Mouse (Mus musculus) small intestine, adult 2 months (tissue): Measurements from ENCODE around the gene Samhd1. TPM values are rescaled to one million over a fixed set of nuclear protein-coding genes. Genes with fewer than 3 reads are reported as not detected.

Experiments used
- H3K27ac ChIP-seq: fragments of 200-500 bp; 2 replicates; pipeline ENCODE4 v1.5.1; 2012; ENCODE audit warnings: low read depth, low read length, control low read depth, inconsistent platforms; ENCODE audit not compliant: insufficient read depth
- H3K27me3 ChIP-seq: fragments of 200-500 bp; 2 replicates; pipeline ENCODE4 v1.6.1; 2012; ENCODE audit warnings: mild to moderate bottlenecking, moderate library complexity, low read length, inconsistent platforms; ENCODE audit not compliant: control insufficient read depth, insufficient read depth
- H3K36me3 ChIP-seq: fragments of 200-500 bp; 2 replicates; pipeline ENCODE4 v1.6.1; 2012; ENCODE audit warnings: mild to moderate bottlenecking, low read length, control low read depth, inconsistent platforms; ENCODE audit not compliant: control insufficient read depth, insufficient read depth
- H3K4me1 ChIP-seq: fragments of 200-500 bp; 2 replicates; pipeline ENCODE4 v1.6.1; 2012; ENCODE audit warnings: low read length, inconsistent platforms, mixed read lengths; ENCODE audit not compliant: control insufficient read depth, insufficient read depth, insufficient read length
- H3K4me3 ChIP-seq: fragments of 200-500 bp; 2 replicates; pipeline ENCODE4 v1.5.1; 2012; ENCODE audit warnings: low read depth, mild to moderate bottlenecking, control low read depth, inconsistent platforms, low read length, moderate library complexity
- CTCF ChIP-seq: fragments of 200-500 bp; IDR thresholded peaks from 2 replicates; pipeline ENCODE4 v1.5.1; 2012; ENCODE audit warnings: low read depth, mild to moderate bottlenecking, control low read depth, inconsistent platforms, low read length, moderate library complexity, mixed read lengths; ENCODE audit not compliant: insufficient replicate concordance, insufficient read length; ENCODE audit errors: extremely low read depth
- POLR2A ChIP-seq: fragments of 200-500 bp; IDR thresholded peaks from 2 replicates; pipeline ENCODE4 v1.6.1; 2012; ENCODE audit warnings: low read depth, mild to moderate bottlenecking, control low read depth, inconsistent platforms, low read length, moderate library complexity
- WGBS: fragments of 180-500 bp; shearing (Covaris S2); methylation state at CpG from one replicate; pipeline ENCODE4 v1.1.7; 2018; 5-methylcytosine and 5-hydroxymethylcytosine counted together
- polyA plus RNA-seq: library from polyadenylated mRNA; depleted of rRNA; stranded (reverse); fragments of >200 nt; gene quantifications from 2 replicates; pipeline ENCODE4 v1.2.3, GENCODE M21; 2012

Samhd1 gene
- polyA plus RNA-seq, 1 experiment, result 47.7 TPM

GRCm38 (mm10) chr2:157058342-157058998, 76.6 kb downstream of the Samhd1 start:
- H3K4me1 ChIP-seq, result peaks cover 13% of the 10 kb centered on the region
- peak overlapping the region; percentile 41 for H3K4me3 ChIP-seq
- TF ChIP-seq CTCF, result no peak
- TF ChIP-seq POLR2A, result no peak
- WGBS, result 22% methylated on average over 18 of the region's 18 CpGs
- peaks cover 1% of the 10 kb centered on the region; the same call in 1 of the 2 replicates for H3K36me3 ChIP-seq
- H3K27ac ChIP-seq, result peak overlapping the region; percentile 65; the same call in 1 of the 2 replicates
- H3K27me3 ChIP-seq, result no peaks in the 10 kb centered on the region

GRCm38 (mm10) chr2:157057758-157058157, 77.3 kb downstream of the Samhd1 start:
- WGBS, result 82% methylated on average over 4 of the region's 4 CpGs
- H3K27me3 ChIP-seq, result no peaks in the 10 kb centered on the region
- peaks cover 10% of the 10 kb centered on the region for H3K4me1 ChIP-seq
- peaks cover 1% of the 10 kb centered on the region; the same call in 1 of the 2 replicates for H3K36me3 ChIP-seq
- no peak overlapping the region for H3K27ac ChIP-seq
- TF ChIP-seq CTCF (no peak), POLR2A (no peak)
- H3K4me3 ChIP-seq, result no peak overlapping the region

GRCm38 (mm10) chr2:157057186-157057585, 77.9 kb downstream of the Samhd1 start:
- H3K4me1 ChIP-seq, result peaks cover 10% of the 10 kb centered on the region
- peaks cover 1% of the 10 kb centered on the region; the same call in 1 of the 2 replicates for H3K36me3 ChIP-seq
- WGBS, result 89% methylated on average over 3 of the region's 3 CpGs
- H3K27ac ChIP-seq, result no peak overlapping the region
- no peak for TF ChIP-seq CTCF
- TF ChIP-seq POLR2A, result no peak
- no peak overlapping the region for H3K4me3 ChIP-seq
- H3K27me3 ChIP-seq, result no peaks in the 10 kb centered on the region

GRCm38 (mm10) chr2:157055721-157056120, 79.3 kb downstream of the Samhd1 start:
- 93% methylated on average over 6 of the region's 6 CpGs for WGBS
- TF ChIP-seq POLR2A (no peak), CTCF (no peak)

GRCm38 (mm10) chr2:157054816-157055215, 80.2 kb downstream of the Samhd1 start:
- Histone ChIP-seq H3K36me3 (peaks cover 1% of the 10 kb centered on the region; the same call in 1 of the 2 replicates), H3K4me1 (peaks cover 10% of the 10 kb centered on the region), H3K27me3 (no peaks in the 10 kb centered on the region), H3K4me3 (no peak overlapping the region), H3K27ac (no peak overlapping the region)
- no peak for TF ChIP-seq CTCF
- no peak for TF ChIP-seq POLR2A
- 75% methylated on average over 5 of the region's 5 CpGs for WGBS

More at GRCm38 (mm10) chr2:157055721-157056120, 79.3 kb downstream of the Samhd1 start:
- no peaks in the 10 kb centered on the region for H3K27me3 ChIP-seq
- no peak overlapping the region for H3K4me3 ChIP-seq
- H3K4me1 ChIP-seq, result peaks cover 10% of the 10 kb centered on the region
- peaks cover 1% of the 10 kb centered on the region; the same call in 1 of the 2 replicates for H3K36me3 ChIP-seq
- H3K27ac ChIP-seq, result no peak overlapping the region

GRCm38 (mm10) chr2:157054297-157054696, 80.8 kb downstream of the Samhd1 start:
- Histone ChIP-seq H3K36me3 (no peaks in the 10 kb centered on the region), H3K27ac (no peak overlapping the region), H3K4me1 (peaks cover 9% of the 10 kb centered on the region), H3K4me3 (no peak overlapping the region), H3K27me3 (no peaks in the 10 kb centered on the region)
- TF ChIP-seq POLR2A (no peak), CTCF (no peak)
- 87% methylated on average over 8 of the region's 8 CpGs for WGBS

- TF ChIP-seq POLR2A, result no peak
- TF ChIP-seq CTCF, result peak; percentile 46; the same call in 1 of the 2 replicates
- WGBS, result 92% methylated on average over 4 of the region's 4 CpGs
- no peak overlapping the region for H3K27ac ChIP-seq
- no peaks in the 10 kb centered on the region for H3K36me3 ChIP-seq
- no peak overlapping the region for H3K4me3 ChIP-seq
- H3K4me1 ChIP-seq, result peaks cover 4% of the 10 kb centered on the region; the same call in 1 of the 2 replicates
- H3K27me3 ChIP-seq, result no peaks in the 10 kb centered on the region
Observed at GRCm38 (mm10) chr2:157053787-157054186, 81.3 kb downstream of the Samhd1 start.
